Mouse (Mus musculus) cortical plate, adult 2 months (tissue): ENCODE data around the gene Prr9.

Experiments
- CTCF ChIP-seq: fragments of 200-500 bp; IDR thresholded peaks from 2 replicates; pipeline ENCODE4 v1.5.1; 2011; ENCODE audit warnings: mild to moderate bottlenecking, control low read depth, low read length; ENCODE audit not compliant: insufficient read depth; ENCODE audit errors: extremely low read depth
- POLR2A ChIP-seq: fragments of 200-500 bp; IDR thresholded peaks from 2 replicates; pipeline ENCODE4 v1.6.1; 2011; ENCODE audit warnings: mild to moderate bottlenecking, low read length, control low read depth; ENCODE audit not compliant: insufficient read depth; ENCODE audit errors: extremely low read depth

DNA sequence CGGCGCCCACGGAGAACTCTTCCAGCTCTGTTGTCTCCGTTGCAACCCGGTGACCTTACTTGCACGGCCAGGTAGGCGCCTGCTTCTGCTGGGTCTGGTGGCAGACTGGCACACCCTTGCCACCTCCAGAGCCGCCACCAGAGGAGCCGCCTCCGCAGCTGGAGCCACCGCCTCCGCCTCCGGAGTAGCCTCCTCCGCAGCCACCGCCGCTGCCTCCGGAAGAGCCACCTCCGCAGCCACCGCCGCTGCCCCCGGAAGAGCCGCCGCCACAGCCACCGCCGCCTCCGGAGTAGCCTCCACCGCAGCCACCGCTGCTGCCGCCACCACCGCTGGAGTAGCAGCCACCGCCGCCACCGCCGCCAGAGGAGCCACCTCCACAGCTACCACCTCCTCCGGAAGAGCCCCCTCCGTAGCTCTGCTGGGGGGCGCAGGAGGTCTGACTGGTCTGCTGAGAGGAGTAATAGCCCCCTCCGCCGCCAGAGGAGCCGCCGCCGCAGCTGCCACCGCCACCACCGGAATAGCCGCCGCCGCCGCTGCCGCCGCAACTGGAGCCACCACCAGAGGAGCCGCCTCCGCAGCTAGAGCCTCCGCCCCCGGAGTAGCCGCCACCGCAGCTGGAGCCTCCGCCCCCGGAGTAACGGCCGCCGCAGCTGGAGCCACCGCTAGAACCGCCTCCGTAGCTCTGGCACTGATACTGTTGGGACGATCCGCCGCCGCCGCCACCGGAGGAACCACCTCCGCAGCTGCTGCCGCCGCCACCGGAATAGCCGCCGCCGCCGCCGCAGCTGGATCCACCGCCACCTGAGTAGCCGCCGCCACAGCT lies 43.1 kb downstream of the Prr9 start:
- TF ChIP-seq CTCF: no peak
- TF ChIP-seq POLR2A: no peak
